Mouse (Mus musculus) liver (tissue): ENCODE results near the gene Vav3.
"Not testable (repeated sequence)": the region's sequence is repeated elsewhere in the genome, so short reads cannot be mapped to it uniquely, and the experiment has no call there.

Experiments
- DNase-seq: peaks from one replicate; pipeline ENCODE4 v3.0.0-alpha.2; 2020; ENCODE audit warnings: mixed read lengths

Gene Vav3

DNA sequence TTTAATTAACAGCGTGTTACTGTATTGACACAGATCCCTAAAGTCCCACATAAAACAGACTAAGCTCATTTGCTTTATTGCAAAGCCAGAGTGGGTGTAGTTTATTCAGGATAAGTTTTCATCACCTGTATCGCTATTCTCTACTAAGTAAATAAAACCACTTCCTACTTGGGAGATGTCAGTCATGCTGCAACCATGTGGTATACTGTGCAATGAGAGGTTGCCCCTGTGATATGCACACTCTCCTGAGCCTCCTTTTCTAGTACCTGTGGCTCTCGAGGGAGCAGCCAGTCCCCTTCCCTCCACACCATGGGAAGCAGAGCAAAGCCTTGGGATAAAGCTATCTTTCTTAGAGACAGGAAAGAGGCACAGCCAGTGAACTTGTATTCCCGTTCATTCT, 106.5 kb downstream of the Vav3 start:
- DNase-seq, result no peak

DNA sequence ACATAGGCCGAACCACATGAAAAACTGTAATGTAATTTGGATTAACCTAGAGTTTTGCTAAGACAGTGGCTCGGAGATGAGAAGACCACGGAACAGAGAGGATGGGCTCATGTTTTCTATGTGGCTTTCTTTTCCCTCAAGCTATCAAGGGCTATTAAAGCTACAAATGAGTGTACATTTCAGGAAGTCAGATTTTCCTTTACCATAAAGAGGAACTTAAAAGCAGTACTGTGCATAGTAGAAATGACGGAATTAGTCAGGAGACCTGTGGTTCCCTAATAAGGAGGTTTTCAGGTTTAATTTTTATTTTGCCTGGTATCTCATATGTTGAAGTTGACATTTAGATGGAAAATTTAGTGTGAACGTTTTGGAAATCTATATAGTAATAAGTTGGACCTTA, 107.8 kb downstream of the Vav3 start:
- not testable (repeated sequence) for DNase-seq

DNA sequence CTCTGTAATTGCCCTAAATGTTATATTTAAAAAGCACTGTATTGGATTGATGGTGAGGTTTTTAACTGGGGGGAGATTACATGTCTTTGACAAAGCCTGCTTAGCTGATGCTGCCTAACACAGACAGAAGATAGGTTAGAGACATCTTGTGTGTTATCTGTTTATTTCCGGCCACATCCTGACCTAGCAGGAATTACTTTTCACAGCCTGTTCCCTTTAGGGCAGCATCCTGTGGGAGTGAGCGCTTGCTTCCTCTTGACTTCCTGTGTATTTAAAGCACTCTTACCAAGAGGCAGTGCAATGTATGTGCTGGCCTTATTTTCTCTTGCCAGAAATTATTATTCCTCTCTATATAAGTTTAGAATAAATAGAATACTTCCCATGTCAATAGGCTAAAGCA, 111.5 kb downstream of the Vav3 start:
- DNase-seq, result no peak

DNA sequence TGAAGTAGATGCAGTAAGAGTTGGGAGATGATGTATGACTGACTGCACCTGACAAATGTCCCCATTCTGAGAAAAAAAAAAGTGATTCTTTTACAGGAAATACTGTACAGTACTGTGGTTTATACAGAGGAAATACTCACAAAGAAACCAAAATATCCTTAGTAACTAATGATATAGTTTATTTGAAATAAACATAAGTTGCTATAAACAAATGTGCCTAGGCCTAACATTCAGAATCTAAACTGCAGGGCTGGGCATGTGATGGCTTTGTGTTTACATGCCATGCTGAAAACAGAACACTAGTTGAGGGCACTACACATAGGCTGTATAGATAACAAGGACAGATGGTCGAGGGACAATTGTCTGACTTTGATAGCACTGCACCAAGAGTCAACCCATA, 114.2 kb downstream of the Vav3 start:
- no peak for DNase-seq

DNA sequence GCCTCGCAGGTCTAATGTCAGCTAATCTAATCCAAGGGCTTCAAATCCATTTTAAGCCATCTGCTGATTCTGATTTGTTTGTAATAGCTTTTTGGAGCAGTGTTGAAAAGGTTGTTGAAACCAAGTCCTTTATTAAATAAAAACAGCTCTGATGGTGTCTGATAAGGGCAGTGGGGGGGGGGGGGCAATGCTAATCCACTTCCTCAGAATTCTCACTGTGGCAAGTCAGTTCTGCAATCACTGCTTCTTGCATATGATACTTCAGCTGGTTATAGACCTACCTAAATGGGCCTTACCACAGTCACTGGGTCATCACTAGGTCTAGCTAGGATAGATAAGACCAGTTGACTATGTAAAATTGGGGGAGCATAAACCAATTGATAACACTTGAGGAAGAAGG, 115.9 kb downstream of the Vav3 start:
- no peak for DNase-seq

DNA sequence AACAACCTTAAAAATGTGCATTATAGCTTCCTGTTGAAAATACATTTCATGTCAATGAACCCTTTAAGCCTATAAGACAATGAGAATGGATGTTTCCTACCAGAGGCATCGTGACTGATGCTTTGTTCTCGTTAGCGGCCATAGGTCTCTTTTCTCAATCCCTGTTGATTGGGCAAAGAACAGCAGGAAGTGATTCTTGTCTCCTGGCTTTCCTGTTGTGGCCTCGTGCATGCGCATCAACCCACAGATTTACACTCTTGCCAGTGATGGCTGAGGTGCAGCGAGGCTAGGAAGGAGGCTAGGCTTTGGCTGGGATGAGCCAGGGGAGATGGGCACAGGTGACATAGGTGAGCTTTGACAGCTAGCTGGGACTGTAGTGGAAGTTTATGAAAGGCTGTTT, 123.2 kb downstream of the Vav3 start:
- DNase-seq, result no peak

DNA sequence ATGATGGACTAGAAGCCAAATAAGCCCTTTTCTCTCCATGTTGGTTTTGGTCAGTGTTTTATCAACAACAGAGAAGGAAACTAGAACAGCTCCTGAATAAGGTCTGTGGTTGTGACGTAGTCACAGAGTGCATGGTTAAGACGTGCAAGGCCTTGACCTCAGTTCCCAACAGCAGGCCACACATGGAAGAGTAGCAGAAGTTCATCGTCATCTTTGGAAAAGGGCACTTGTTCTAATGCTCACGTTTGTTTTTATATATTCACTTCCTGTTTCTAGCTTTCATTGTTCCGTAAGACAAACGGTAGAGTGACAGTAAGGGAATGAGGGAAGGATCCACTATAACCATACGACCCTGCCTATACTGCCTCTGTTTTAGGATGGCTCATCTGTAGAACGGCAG, 124.1 kb downstream of the Vav3 start:
- no peak for DNase-seq

DNA sequence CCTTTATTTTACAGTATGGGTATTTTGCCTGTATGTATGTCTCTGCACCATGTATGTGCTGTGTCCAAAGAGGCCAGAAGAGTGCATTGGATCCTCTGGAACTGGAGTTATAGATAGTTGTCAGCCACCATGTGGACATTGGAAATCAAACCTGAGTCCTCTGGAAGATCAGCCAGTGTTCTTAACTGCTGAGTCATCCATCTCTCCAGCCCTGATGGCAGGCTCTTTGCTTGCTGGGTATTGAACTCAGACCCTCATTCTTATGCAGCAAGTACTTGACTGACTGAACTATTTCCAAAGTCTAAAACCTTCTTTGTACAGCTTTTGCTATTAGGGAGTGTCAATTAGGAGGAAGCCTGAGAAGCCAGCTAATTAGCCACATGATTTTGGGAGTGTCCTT, 126.1 kb downstream of the Vav3 start:
- no peak for DNase-seq

DNA sequence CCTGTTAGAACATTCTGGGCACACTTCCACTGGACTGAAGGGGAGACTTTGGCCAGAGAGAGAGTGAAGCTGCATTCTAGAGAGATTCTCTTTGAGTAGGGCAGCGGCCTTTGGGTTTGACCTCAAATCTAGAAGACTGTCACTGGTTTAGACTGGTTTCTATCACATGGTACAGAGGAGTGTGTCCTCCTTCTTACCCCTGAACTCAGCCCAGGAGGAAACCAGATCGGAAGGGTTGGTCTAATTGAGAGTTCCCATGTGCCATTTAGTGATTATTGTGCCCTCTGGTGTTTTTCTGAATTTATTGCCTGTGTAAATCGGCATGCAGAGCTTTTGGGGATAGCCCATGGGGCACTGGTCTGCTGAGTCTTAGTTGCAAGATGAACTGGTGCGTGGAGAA, 126.8 kb downstream of the Vav3 start:
- no peak for DNase-seq

DNA sequence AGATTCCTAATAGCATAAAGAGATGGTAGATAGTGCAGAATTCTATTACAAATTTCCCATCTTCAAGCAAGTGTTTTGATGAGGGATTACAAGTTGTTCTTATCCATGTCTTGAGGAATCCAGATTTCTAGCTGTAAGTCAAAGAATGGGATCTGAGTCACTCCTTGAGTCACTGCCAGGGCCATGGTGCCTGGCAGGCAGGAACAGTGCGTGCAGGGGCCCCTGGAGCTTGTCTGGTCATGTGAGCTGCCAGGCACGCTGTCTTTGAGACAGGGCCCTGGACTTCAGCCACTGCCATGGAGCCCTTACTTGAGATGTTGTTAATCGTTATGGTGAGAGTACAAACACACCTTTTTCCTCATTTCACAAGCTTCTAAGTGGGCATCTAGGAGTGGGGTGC, 129.0 kb downstream of the Vav3 start:
- DNase-seq, result no peak

DNA sequence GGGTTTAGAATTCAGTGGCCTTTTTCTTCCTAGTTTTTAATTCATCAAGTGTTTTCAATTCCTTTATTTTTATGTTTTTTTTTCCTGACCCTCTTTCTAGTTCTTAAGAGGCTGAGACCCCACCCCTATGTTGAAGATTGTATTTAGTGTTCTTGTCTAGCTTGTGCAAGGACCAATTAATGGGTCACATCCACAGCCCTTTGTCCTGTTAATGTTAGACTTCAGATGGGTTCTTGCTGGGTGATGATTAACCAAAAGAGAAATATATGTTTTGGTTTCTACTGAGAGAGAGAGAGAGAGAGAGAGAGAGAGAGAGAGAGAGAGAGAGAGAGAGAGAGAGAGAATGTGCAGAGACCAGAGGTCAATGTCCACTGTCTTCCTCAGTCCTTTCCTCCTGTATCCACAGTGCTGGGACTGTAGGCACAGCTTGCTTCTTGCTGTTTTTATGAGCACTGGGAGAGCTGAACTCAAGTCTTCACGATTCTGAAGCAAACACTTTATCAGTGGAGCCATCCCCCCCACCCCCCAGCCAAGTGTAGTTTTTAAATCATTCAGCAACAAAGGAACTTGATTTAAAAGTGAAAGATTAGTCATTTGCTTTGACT, 130.3 kb downstream of the Vav3 start:
- no peak for DNase-seq

DNA sequence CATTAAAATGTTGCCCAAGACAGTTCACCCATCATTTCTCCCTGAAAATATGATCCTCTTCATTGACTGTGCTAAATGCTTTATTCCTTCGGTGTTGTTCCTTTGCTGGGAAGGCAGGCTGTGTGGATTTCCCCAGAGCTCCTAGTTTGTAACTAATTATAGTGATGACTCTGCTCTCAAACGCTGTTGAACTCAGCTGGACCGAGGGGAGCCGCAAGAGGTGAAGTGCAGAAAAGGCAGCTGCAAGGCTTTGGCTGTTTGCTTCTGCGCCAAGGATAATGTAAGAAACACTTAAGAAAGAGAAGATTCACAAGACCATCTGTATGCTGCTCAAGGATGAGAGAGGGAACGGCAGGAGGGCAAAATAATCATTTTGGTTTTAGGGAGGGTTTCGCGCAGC, 136.1 kb downstream of the Vav3 start:
- DNase-seq, result no peak

DNA sequence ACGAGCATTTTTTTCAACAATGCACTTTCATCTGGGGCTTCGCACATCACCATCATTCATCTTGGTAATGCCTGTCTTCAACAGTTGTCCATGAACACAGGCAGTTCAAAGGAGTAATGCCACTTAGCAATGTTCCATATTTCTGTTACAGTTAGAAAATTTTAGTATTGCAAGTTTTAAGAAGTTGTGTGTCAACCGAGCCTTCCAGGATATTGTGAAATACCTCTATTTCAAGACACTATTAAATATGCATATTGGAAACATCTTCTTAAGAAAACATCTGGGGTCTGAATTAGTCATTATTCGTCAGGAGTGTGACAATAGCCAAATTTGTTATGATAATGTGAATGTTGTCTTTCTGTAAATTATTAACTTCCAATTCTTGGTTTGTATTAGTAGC, 137.8 kb downstream of the Vav3 start:
- DNase-seq, result no peak

DNA sequence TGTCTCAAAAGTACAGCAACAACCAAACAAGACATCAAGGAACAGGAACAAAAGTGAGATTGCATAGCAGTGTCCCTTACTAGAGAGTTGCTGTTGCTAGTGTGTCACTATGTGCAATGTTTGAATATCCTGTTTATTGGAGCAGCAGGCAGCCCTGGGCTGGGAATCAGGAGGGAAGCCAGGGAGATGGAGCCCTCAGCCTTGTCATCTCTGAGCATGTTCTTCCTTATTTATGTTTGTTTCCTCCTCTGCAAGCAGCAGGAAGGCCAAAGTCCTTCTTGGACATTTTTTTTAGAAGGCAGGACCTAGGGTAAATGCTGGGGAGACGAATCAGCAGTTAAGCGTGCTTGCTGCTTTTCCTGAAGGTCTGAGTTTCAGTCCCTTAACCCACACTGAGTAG, 140.2 kb downstream of the Vav3 start:
- no peak for DNase-seq

DNA sequence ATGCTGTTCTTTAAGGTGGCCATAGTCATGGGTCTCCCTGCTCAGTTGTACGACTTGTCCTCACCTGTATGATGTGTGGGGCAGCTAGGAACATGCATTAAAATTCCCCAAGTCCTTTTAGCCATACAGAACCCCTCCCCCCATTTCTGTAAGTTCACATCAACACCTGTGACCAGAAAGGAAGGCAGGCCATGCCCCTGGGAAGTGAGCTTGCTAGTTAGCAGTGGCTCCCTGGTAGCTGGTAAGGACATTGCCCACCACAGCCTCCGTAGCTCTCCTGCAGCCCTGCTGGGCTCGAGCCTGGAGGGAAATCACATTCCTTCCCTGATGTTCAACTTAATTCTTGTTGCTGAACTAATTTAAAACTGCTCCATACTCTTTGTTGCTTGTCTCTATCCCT, 146.3 kb downstream of the Vav3 start:
- no peak for DNase-seq

DNA sequence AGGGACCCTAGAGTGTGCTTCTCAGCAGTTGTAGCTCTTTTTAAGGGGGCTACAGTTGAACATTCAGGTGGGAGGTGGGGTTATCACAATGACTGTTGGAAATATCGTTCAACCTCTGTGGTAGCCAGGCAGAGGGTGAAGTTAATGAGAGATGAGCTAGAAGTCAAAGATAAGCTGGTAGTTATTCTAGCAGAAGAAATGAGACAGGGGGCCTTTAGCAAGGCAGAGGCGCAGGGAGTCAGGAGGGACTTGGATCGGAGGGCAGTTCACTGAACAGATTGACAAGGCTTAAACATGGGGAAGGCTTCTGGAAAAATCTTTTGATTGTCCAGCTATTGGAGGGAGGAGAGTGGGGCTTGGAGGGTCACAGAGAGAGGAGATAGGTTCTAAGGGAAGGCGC, 147.4 kb downstream of the Vav3 start:
- DNase-seq, result no peak

DNA sequence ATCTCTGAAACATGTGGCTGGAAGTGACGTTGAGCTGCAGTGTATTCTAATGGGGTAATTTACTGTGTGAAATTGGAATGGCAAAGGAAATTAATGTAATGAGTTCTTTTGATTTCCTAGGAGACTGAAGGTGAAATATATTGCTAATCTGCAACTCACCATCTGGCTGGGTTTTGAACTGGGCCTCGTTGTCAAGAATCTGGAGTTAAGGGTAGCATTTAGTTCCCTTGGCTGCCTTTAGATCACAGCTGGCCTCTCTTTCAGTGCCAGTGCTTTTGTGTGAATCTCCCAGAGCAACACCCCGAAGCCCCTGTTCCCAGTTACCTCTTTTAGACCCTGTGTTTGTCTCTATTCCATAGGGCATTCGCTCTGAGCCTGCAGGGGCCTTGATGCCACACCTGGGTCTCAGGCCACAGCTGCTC, 148.3 kb downstream of the Vav3 start:
- DNase-seq, result no peak

DNA sequence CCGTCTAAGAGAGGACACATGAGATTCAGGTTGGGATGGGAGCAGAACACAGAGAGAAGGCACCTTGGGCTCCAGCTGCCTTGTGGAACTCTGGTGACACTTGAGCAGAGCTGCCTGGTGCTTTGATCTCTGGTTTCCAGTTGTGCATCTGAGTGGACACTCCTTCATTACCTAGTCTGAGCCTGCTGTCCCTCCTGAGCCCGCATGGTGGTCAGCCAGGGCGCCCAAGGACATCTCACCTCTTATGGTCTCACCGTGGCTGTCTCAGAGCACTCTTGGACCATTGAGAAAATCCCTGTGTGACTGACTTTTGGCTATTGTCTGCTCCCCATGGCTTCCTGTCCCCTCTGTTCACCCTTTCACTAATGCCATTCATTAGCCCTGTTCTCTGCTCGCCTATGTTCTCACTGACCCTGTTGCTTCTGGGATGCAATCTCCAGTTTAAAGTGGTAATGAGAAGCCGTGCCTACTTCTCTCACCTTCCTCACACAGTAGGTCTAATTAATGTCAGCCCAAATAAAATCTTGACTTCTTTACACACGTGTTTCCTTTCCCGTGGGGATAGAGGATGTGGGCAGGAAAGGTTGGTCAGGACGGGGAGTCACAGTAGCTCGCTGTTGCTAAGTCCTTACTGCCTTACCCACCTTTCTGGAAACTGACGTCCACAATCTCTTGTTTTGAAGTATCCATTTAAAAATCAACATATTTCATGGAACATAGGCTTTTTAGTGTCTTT, 150.3 kb downstream of the Vav3 start:
- no peak for DNase-seq

DNA sequence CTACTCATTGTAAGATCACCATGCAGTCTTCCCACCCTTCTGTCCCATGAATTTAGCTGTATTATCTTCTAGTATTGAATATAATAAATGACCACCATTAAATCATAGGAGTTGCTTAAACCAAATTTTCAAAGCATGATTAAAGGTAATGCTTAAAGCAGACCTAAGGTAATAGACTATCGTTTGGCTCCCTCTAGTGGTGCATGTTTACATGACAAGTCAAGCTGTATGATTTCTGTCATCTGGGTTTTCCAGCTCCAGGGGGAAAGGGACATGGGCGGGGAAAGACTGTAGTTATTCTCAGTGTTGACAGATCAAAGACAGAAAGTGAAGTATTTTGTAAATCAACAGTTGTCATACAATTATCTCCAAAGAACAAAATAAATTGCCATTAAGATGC, 151.1 kb downstream of the Vav3 start:
- peak; percentile 45 for DNase-seq

DNA sequence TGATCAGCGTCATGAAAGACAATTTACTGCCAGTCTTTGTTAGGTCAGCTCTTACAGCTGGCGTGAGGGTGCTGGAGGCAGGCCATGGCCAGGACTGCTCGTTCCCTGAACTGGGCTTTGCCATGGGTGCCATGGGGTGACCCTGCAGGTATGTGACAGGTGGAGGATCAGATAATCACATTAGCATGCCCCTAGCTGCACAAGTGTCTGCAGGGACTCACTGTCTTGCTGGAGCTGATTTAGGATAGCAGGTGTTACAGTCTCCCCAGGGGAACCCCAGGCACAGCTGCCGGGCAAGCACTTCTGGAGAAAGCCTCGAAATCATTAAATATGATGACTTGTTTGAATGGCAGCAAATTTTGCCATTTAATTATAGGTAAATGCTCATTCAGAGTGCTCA, 156.0 kb downstream of the Vav3 start:
- DNase-seq, result no peak

DNA sequence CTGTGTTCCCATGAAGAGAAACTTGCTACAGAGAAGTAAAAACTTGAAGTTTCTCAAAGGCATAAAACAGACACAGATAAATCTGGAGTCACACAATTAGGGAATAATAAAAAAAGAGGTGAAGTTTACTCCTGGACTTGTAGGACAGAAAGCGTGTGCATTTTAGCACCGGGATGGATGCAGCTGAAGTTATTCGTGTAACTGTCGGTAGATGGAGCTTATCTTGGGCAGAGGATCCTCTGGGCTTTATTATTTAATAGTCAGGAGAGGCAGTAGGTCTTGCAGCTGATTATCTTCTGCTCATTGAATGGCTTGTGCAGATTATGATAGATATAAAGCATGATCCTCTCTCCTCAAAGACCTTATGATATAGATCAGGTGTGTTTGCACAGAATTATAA, 156.6 kb downstream of the Vav3 start:
- DNase-seq, result no peak

DNA sequence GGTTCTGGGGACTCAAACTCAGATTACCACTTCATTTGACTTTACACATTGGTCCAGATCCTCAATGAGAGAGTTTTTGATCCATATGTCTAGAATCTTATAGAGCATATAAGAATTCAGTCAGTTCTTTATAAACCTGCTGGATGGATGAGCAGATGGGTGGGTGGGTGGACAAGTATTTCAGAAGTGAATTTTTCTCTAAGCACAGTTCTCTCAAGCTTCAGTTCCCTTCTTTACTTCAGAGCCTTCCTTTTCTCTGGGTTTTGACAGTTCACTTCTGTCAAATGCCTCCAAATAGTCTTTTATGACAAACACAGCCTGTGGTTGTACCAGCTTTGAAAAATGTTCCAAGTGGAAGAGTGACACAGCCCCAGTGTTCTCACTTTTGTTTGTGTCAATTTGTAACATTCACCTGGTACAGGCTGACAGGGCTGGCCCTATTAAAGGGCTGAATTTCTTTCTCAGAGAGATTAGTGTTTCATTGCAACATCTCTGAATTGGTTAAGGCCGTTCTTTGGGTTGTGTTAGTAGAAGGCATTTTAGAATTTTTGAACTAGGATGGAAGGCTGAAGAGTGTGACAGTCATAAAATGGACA, 159.5 kb downstream of the Vav3 start:
- no peak for DNase-seq

DNA sequence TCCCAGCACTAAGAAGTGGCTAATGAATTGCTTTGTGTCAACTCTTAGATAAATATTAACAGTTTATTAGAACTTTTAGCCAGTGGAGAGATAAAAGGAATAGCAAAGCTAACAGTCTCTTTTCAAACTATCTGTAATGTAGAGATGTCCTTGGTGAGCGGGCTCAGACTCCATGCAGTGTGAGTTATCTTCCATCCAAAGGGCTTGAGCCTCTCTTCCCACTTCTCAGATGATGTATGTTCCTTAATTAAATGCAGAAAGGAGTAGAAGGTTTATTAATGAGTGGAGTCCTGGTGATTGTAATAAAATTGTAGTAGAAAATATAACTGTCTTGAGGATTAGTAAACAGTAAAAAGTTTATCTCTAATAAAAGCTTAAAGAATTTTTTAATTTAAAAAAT, 169.3 kb downstream of the Vav3 start:
- DNase-seq, result no peak

DNA sequence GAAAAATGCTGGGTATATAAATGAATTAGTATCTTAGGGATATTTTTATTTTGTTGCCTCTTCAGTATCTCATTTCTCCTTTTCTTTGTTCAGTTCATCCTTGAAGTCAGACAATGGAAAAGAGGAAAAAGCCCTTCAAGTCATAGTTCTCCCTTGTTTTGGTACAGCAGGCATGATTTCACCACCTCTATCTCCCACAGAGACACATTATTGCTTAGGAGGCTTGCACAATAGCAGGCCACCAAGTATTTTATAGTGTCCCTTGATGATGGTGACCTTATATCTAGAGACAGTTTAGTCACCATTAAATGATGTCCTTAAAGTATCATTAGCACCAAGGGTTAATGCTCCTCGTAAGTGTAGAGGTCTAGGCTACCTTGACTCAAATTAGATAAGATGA, 171.4 kb downstream of the Vav3 start:
- DNase-seq, result no peak

DNA sequence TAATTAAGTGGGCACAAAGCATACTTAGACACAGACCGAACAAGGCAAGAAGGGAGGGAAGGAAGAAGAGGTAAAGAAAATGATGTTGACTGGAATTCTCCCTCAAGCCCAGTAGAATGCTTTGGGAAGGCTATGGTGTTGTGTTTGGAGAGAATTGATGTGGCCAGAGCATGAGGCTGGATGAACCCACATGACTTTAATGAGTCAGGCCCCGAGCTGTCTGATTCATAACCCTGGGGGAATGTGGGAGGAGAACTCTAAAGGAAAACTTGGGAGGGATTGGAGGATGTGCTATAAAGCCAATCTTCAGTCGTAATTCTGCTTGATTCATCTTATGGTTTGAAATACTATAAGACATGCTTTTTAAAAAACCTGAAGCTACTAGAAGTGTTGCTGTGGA, 175.0 kb downstream of the Vav3 start:
- DNase-seq, result no peak
